Mouse (Mus musculus) hindbrain, embryonic 10.5 days (tissue): ENCODE results near the gene Mt2. TPM values are rescaled to one million over a fixed set of nuclear protein-coding genes. Genes with fewer than 3 reads are reported as not detected.
"Not testable (repeated sequence)": the region's sequence is repeated elsewhere in the genome, so short reads cannot be mapped to it uniquely, and the experiment has no call there.

Experiments
- DNase-seq: peaks from one replicate; pipeline ENCODE4 v3.0.0-alpha.2; 2017; ENCODE audit warnings: low spot score
- H3K27ac ChIP-seq: fragments of 300-500 bp; sonication (generic); 2 replicates; pipeline ENCODE4 v1.5.1; 2016; ENCODE audit warnings: mild to moderate bottlenecking, moderate library complexity
- H3K27me3 ChIP-seq: fragments of 300-500 bp; sonication (generic); 2 replicates; pipeline ENCODE4 v1.6.1; 2016; ENCODE audit warnings: mild to moderate bottlenecking; ENCODE audit not compliant: poor library complexity, insufficient read depth, severe bottlenecking
- H3K36me3 ChIP-seq: fragments of 300-500 bp; sonication (generic); 2 replicates; pipeline ENCODE4 v1.6.1; 2016; ENCODE audit warnings: mild to moderate bottlenecking, moderate library complexity
- H3K4me1 ChIP-seq: fragments of 300-500 bp; sonication (generic); replicated peaks from 2 replicates; pipeline ENCODE4 v1.6.1; 2016; ENCODE audit warnings: mild to moderate bottlenecking
- H3K4me3 ChIP-seq: fragments of 300-500 bp; sonication (generic); 2 replicates; pipeline ENCODE4 v1.5.1; 2016; ENCODE audit warnings: mild to moderate bottlenecking, moderate library complexity
- H3K9me3 ChIP-seq: fragments of 300-500 bp; sonication (generic); 2 replicates; pipeline ENCODE4 v1.6.1; 2016; ENCODE audit warnings: mild to moderate bottlenecking, moderate library complexity
- WGBS: fragments of 180-500 bp; shearing (Covaris S2); methylation state at CpG from one replicate; pipeline ENCODE4 v1.1.7; 2016; 5-methylcytosine and 5-hydroxymethylcytosine counted together
- polyA plus RNA-seq: library from polyadenylated mRNA; unstranded; fragments of >200 nt; fragmentation: Nextera tagmentation; extraction: Ambion mirVana; gene quantifications from 2 replicates; pipeline ENCODE4 v1.2.1, GENCODE M21; 2016

Gene Mt2
- 48.0 and 63.2 TPM in 2 replicates for polyA plus RNA-seq

DNA sequence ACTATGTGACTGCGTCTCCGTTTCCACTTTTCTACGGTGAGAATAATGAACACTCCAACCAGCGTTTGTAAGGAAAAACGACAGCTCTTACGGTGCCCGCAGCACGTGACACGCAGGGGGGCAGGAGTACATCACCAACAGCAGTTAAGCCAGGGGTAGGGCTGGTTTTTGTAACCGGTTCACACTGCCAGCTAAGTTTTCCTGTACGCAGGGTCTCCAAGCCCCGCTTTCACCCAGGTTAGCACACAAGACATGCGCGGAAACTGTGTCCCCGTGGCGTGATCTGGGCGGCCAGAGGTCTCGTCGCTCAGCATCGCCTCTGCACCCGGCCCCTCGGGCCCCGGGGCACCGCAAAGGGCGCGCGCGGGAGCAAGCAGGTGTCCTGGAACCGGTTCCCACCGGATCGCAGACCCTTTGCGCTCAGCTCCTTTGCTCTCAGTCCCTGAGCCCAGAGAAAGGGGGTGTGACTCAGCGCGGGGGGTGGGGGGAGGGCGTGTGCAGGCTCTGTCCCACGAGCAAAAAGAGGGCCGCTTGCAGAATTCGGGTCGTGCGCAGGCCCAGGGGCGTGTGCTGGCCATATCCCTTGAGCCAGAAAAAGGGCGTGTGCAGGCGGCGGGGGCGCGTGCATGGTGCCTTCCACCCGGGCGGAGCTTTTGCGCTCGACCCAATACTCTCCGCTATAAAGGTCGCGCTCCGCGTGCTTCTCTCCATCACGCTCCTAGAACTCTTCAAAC, at the start of gene Mt2:
Mt2 (plus strand) TSS at position 590 of the 734 bp plus-strand sequence.
- Histone ChIP-seq H3K9me3 (no peaks in the 10 kb centered on the region), H3K27me3 (peaks cover 93% of the 10 kb centered on the region), H3K4me1 (peaks cover 24% of the 10 kb centered on the region), H3K36me3 (no peaks in the 10 kb centered on the region), H3K4me3 (peak within 1 kb of the TSS; percentile 58), H3K27ac (peak within 1 kb of the TSS; percentile 74)
- no peak for DNase-seq
- WGBS = under 1% methylated on average over 56 of the region's 56 CpGs

DNA sequence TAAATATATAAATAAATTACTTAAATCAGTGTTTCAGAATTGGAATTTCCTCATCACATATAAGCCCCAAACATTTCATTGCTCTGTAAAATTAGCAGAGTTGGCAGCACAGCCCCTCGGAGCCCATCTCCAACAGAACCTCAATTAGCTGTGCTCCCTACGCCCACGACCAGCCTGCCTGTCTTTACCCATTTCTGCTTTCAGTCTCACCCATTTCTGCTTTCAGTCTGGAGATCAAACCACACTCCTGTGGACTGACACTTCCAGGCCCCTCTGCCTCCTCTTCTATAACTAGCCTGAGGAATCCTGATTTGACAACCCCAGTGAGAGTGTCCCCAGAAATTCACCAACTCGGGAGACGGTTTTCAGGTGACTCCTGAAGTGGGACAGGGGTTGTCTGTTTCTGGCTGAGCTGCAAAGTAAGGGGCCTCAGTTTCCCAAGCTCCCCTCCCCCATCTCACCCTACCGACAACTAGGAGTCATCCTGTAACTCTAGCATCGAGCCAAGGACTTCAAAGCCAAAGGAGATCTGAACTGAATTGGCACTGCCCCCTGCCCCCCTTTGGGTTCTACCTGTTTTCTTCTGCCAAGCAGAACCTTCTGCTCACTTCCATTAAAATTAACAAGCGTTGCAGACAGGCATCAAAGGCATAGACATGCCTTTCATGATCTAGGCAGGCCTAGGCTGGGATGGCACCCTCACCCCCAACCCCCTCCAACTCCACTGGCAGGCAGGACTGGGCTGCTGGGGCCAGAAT, 49.6 kb upstream of the Mt2 start:
- DNase-seq = no peak
- Histone ChIP-seq H3K4me3 (no peak overlapping the region), H3K4me1 (peaks cover 36% of the 10 kb centered on the region), H3K27me3 (no peaks in the 10 kb centered on the region), H3K27ac (no peak overlapping the region), H3K9me3 (no peaks in the 10 kb centered on the region), H3K36me3 (no peaks in the 10 kb centered on the region)
- WGBS = 65% methylated on average over 8 of the region's 8 CpGs

DNA sequence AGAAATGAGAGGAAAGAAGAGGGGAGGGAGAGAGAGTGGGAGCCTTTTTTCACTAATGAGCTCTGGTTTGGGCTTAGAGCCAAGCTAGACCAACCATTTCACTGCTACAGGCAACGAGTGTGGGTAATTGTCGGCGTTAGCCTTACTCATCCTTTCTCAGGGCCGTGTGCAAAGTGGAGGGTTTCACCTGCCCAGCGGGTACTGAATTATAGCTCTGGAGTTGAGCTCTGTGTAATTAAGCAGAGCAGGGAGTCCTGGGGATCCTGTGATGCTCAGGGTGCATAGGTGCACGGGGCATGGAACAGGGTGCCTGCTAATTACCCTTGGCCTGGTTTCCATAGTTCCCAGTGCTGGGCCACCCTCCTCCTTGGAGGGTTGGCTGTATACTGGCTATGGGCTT, 44.8 kb upstream of the Mt2 start:
- Histone ChIP-seq H3K4me1 (peaks cover 12% of the 10 kb centered on the region), H3K27ac (no peak overlapping the region), H3K4me3 (no peak overlapping the region), H3K36me3 (no peaks in the 10 kb centered on the region), H3K9me3 (no peaks in the 10 kb centered on the region), H3K27me3 (no peaks in the 10 kb centered on the region)
- DNase-seq = no peak
- 86% methylated on average over 6 of the region's 6 CpGs for WGBS

DNA sequence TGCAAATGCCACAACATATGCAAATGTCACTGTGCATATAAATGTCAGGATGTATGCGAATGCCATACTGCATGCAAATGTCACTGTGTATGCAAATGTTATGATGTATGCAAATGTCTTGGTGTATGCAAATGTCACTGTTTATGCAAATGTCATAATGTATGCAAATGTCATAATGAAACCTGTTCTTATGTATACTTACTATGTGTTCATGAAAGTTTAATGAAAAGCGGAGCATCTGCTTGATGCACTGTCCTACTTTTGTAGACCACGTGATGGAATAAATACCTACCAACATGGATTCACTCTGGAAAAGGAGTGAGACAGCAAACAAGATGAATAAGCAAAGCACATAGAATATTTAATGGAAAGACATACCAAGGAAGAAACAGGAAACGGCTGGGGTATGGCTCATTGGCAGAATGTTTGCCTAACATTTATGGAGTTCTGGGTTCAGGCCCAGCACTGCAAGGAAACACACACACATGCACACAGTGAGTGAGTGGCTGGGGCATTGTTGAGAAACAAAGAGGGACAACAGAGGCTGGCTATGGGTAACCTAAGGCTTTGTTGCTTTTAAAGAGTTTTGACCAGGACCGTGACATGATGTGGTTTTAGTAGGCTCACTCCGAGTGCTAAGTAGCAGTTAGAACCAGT, 43.2 kb upstream of the Mt2 start:
- WGBS = 74% methylated on average over 6 of the region's 6 CpGs
- no peaks in the 10 kb centered on the region for H3K36me3 ChIP-seq
- H3K9me3 ChIP-seq = no peaks in the 10 kb centered on the region
- no peaks in the 10 kb centered on the region for H3K27me3 ChIP-seq
- no peak overlapping the region for H3K4me3 ChIP-seq
- no peak overlapping the region for H3K27ac ChIP-seq
- H3K4me1 ChIP-seq = peaks cover 7% of the 10 kb centered on the region; the same call in 1 of the 2 replicates
- no peak for DNase-seq

DNA sequence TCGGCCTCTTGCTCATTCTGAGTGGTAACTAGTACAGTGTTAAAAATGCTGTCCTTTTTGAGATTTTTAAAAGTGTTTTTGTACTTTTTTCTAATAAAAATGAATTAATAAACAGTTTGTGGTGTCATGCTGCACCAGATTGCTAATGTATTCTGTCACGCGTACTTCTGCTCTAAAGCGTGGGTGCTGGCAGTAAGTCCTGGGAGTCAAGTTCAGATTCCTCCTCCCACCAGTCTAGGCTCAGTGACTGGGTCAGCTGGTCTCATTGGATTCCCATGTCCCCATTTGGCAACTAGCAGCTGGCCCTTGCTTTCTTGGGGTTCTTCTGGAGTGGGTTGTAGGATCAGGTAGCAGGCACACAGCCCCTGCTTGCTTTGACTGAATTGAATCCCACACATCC, 42.3 kb upstream of the Mt2 start:
- WGBS = 87% methylated on average over 4 of the region's 4 CpGs
- Histone ChIP-seq H3K27me3 (no peaks in the 10 kb centered on the region), H3K9me3 (no peaks in the 10 kb centered on the region), H3K36me3 (no peaks in the 10 kb centered on the region), H3K4me3 (no peak overlapping the region), H3K27ac (no peak overlapping the region), H3K4me1 (peaks cover 7% of the 10 kb centered on the region; the same call in 1 of the 2 replicates)
- no peak for DNase-seq

DNA sequence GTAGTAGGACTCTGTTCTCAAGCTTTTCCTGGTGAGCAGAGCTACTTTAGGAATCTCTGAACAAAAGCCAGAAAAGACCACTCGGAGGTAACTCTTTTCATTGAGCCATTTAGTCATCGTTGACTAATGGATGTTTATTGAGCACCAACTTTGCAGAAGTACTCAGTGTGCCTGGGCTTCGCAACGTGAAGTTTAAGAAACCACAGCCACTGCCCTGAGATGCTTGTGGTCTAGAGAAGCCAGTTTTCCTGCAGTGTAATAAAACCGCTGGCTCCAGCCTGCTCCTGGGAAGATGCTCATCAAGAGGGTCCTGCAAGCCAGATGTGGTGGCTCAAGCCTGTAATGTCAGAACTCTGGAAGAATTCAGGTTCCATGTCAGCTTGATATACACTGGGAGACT, 40.4 kb upstream of the Mt2 start:
- Histone ChIP-seq H3K36me3 (no peaks in the 10 kb centered on the region), H3K4me3 (no peak overlapping the region), H3K9me3 (no peaks in the 10 kb centered on the region), H3K27me3 (no peaks in the 10 kb centered on the region), H3K27ac (no peak overlapping the region), H3K4me1 (peaks cover 7% of the 10 kb centered on the region)
- WGBS = 79% methylated on average over 5 of the region's 5 CpGs
- no peak for DNase-seq

DNA sequence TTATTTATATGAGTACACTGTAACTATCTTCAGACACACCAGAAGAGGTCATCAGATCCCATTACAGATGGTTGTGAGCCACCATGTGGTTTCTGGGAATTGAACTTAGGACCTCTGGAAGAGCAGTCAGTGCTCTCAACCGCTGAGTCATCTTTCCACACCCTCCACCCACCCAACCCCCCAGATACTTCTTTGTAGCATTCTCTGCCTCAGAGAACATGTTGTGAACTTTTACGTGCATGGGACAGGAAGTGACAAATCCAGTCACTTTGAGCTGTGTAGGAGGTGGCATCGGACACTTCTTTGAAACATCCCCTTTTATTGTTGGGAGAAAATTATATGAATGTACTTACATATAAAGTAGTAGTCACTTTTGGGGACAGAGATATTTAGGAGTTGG, 37.9 kb upstream of the Mt2 start:
- 72% methylated on average over 3 of the region's 3 CpGs for WGBS
- H3K4me1 ChIP-seq, H3K4me3 ChIP-seq, H3K27me3 ChIP-seq, H3K9me3 ChIP-seq, H3K36me3 ChIP-seq, H3K27ac ChIP-seq, DNase-seq: not testable (repeated sequence)

DNA sequence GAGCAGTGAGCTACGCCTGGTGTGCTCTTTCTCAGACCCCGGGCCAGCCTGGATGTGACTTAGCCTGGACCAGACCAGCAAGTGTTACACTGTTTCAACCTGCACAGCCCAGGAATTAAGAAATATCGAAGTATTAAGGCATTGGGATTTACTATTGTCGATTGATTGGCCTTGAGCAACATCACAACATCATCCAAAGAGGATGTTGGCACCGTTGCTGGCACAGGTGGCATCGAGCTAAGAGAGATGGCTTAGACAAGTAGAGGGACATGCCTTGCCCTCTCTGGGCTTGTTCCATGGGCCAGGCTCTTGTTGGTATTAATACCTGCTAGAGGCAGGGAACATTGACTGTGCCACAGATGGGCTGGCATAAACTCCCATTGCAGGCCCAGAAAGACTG, 36.9 kb upstream of the Mt2 start:
- Histone ChIP-seq H3K4me1 (no peaks in the 10 kb centered on the region; the same call in none of the 2 replicates), H3K36me3 (no peaks in the 10 kb centered on the region), H3K4me3 (no peak overlapping the region), H3K27me3 (no peaks in the 10 kb centered on the region), H3K9me3 (no peaks in the 10 kb centered on the region), H3K27ac (no peak overlapping the region)
- DNase-seq = no peak
- 88% methylated on average over 6 of the region's 6 CpGs for WGBS

DNA sequence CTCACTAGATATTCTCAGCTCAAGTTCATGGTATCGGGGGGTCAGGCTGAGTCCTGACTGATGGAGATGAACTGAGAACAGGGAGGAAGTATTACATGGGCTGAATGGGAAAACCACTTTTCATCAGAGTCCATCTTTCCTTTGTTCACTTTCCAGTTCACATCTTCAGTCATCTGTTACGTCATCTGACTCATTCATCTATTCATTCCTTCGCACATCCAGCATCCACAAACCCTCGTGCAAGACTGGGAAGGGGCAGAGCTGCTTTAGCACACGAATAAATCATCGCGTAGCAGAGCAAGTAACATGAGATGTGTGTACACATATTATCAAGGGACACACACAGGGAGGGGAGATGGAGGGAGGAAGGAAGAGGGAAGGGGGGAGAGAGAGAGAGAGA, 36.3 kb upstream of the Mt2 start:
- Histone ChIP-seq H3K27me3 (no peaks in the 10 kb centered on the region), H3K4me3 (no peak overlapping the region), H3K36me3 (no peaks in the 10 kb centered on the region), H3K4me1 (no peaks in the 10 kb centered on the region; the same call in none of the 2 replicates), H3K27ac (no peak overlapping the region), H3K9me3 (no peaks in the 10 kb centered on the region)
- DNase-seq = no peak
- WGBS = 87% methylated on average over 7 of the region's 7 CpGs

DNA sequence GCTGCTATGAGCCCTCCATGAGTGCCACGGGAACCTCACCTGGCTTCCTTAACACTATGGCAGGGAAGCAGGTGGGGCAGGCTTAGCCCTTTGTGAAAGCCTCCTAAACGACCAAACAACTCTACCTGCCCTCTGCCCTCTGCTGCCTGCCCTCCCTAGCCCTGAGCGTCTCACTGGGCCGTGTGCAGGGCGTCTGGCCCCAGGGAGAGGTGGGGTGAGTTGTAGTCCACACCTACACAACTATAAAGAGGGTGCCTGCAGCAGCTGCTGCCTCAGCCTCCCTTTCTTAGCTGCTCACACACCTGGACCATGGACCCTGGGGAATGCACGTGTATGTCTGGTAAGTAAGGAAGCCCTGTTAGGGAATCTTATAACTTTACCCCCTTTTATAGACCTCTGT, 35.5 kb upstream of the Mt2 start, which contains the start of gene Mt4:
Mt4 (plus strand) TSS at position 265 of the 400 bp plus-strand sequence.
- no peak for DNase-seq
- WGBS = 68% methylated on average over 6 of the region's 6 CpGs
- Histone ChIP-seq H3K27me3 (no peaks in the 10 kb centered on the region), H3K4me1 (no peaks in the 10 kb centered on the region; the same call in none of the 2 replicates), H3K4me3 (no peak within 1 kb of the TSS), H3K27ac (no peak within 1 kb of the TSS), H3K36me3 (no peaks in the 10 kb centered on the region), H3K9me3 (no peaks in the 10 kb centered on the region)

DNA sequence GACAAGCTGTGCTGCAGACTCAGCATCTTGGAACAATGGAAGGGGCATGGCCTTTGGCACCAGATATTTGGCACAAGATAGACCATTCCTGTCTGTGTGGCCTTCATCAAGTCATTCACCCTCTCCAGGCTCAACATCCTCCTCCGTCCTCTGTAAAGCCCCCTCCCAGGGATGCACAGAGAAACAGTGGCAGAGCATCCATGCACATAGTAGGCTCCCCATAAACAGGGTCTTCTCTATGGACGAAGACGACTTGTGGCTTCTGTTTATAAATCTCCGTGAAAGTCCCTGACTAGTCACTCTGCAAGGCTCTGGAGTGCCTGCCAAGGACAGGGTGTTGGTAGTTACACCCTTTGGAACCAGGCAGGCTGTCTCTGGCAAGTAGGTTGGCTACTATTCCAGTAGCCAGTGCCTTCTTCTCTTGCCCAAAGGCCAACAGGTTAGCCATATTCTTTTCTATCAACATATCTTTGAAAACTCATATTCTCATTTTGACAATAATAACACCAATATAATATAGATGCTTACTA, 32.1 kb upstream of the Mt2 start:
- no peak for DNase-seq
- Histone ChIP-seq H3K27me3 (no peaks in the 10 kb centered on the region), H3K9me3 (no peaks in the 10 kb centered on the region), H3K27ac (no peak overlapping the region), H3K36me3 (no peaks in the 10 kb centered on the region), H3K4me1 (no peaks in the 10 kb centered on the region; the same call in none of the 2 replicates), H3K4me3 (no peak overlapping the region)
- WGBS = 85% methylated on average over 4 of the region's 4 CpGs

DNA sequence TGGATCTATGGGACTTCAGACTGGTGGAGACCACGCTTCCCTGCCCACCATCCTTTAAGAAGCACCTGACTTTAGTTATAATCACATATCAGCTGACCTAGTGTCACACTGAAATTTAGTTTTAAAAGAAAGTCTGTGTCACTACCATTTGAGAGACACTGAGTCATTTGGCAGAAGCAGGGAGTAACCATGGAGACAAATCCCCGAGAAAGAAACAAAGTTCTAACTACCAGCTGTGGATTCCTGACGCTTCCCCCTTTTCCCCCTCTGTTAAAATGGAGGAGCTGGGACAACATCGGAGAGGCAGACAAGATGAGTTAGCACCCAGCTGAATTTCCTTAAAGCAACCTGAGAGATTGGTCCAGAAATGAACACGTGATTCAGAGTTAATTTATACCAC, 24.2 kb upstream of the Mt2 start:
- no peaks in the 10 kb centered on the region for H3K36me3 ChIP-seq
- no peak overlapping the region for H3K27ac ChIP-seq
- no peak overlapping the region for H3K4me3 ChIP-seq
- H3K9me3 ChIP-seq = no peaks in the 10 kb centered on the region
- WGBS = 58% methylated on average over 5 of the region's 5 CpGs
- H3K4me1 ChIP-seq = peaks cover 12% of the 10 kb centered on the region
- H3K27me3 ChIP-seq = peaks cover 33% of the 10 kb centered on the region
- no peak for DNase-seq
